Mouse (Mus musculus): ENCODE measurements around the gene Nhsl1.

DNA sequence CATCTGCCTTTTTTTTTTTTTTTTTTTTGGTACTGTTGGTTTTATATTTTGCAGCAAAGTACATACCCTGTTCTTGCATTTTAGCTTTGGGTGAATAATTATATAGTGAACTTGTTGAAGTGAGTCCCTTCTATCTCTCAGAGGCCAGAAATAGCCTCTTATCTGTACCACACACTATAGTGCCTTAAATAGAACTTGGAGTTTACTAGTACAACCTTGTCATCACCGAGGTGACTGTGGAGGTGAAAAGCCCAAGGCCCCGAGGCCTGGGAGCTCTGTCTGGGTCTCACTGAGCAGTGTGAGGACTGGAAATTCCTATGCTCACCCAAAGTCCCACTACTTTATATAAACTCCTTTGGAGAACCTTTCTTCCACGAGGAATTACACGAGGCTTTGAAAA lies 128.5 kb downstream of the Nhsl1 start:
- TF ChIP-seq FLI1 (IDR thresholded peaks at IDR 0.05; ENCODE audit: low read length) (no peak), GATA1 (IDR thresholded peaks at IDR 0.05; ENCODE audit: borderline replicate concordance, low read length) (no peak)

All from megakaryocyte, embryonic 14.5 days (primary cell).